Mouse (Mus musculus) bone marrow, adult 2 months (tissue): Measurements from ENCODE around the gene Nmt1.

ENCODE experiments used
- CTCF ChIP-seq: fragments of 200-500 bp; IDR thresholded peaks from 2 replicates; pipeline ENCODE4 v1.5.1; 2011; ENCODE audit warnings: low read length, control low read depth; ENCODE audit not compliant: control insufficient read depth, insufficient read depth
- POLR2A ChIP-seq: fragments of 200-500 bp; IDR thresholded peaks from 2 replicates; pipeline ENCODE4 v1.6.1; 2011; ENCODE audit warnings: low read depth, mild to moderate bottlenecking, control low read depth, low read length, borderline replicate concordance; ENCODE audit not compliant: control insufficient read depth

DNA sequence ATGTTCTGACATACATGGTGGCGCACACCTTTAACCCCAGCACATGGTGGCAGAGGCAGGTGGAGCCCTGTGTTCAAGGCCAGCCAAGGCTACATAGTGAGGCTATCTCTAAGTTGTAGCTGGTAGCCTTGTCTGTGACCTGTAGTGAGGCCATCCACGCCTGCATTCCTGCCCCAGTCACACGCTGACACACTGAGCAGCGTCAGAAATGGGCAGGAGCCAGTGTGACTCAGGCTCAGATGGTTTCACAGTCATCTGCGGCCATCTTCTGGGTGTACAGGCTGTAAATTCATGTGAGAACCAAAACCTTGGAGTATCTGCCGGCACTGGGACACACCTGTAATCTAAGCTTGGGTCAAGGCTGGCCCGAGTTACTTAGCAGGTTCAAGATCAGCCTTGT, 28.6 kb downstream of the Nmt1 start:
- TF ChIP-seq CTCF (no peak), POLR2A (no peak)
